ENCODE assay signal across 21 mouse cellular contexts in genomic region chr7:101985081-101985480, GRCm38 (mm10). TPM values are rescaled to one million over a fixed set of nuclear protein-coding genes. Genes with fewer than 3 reads are reported as not detected.
DNase-seq lines count a peak whose midpoint lies in the region; ATAC-seq and TF ChIP-seq lines count a peak whose summit lies in the region.
"Had no signal": no experiment of that assay in that cellular context is flagged by ENCODE, and none has a peak within 500 bp of the region (broad histone marks: within the 10 kb centered on the region; RNA-seq: fewer than 3 reads in every experiment).

No protein-coding gene starts in this region.

- no peak for TF ChIP-seq POLR2A in kidney, adult 2 months (IDR thresholded peaks at IDR 0.05; ENCODE audit: low read depth, low read length)

- peak; percentile 61 for DNase-seq in kidney, adult 2 months
- DNase-seq in kidney, adult 18-20 months = no peak
- peak; percentile 40 for DNase-seq in kidney, postnatal 0 days (ENCODE audit: low spot score)
- no peak for DNase-seq in adrenal gland, postnatal 36 days
- DNase-seq: adrenal gland, adult 2 months; adrenal gland, postnatal 10 days; adrenal gland, postnatal 25 days; cerebellum, adult 11-12 months; cerebellum, adult 2 months; cerebellum, adult 9-10 months; cerebellum, postnatal 10 days; cerebellum, postnatal 25 days had no signal

- TF ChIP-seq CTCF in kidney, adult 2 months (conservative IDR thresholded peaks at IDR 0.05; ENCODE audit: insufficient read depth, insufficient read length, low read depth, low read length) = no peak
- no peak for TF ChIP-seq CTCF in kidney, postnatal 0 days (IDR thresholded peaks at IDR 0.05; ENCODE audit: low read depth)

- no peak overlapping the region for H3K27ac ChIP-seq in kidney, adult 2 months (ENCODE audit: insufficient read depth, low read depth, low read length)
- 0 out of 2 replicates have a peak overlapping the region, but pooled peaks have one; percentile 18 for H3K27ac ChIP-seq in kidney, embryonic 15.5 days
- H3K27ac ChIP-seq in kidney, embryonic 14.5 days (ENCODE audit: low read depth, low read length) = no peak overlapping the region
- H3K27ac ChIP-seq in kidney, embryonic 16.5 days (ENCODE audit: low read length) = no peak overlapping the region
- H3K27ac ChIP-seq in kidney, postnatal 0 days = no peak overlapping the region
- no peak overlapping the region for H3K27ac ChIP-seq in midbrain, embryonic 16.5 days (ENCODE audit: low read length)
- H3K27ac ChIP-seq: embryonic facial prominence, embryonic 10.5 days; embryonic facial prominence, embryonic 12.5 days; forebrain, embryonic 12.5 days had no signal

- H3K4me3 ChIP-seq in kidney, adult 2 months (ENCODE audit: insufficient read depth, low read depth, low read length) = no peak overlapping the region
- no peak overlapping the region for H3K4me3 ChIP-seq in kidney, embryonic 15.5 days (replicated peaks)
- H3K4me3 ChIP-seq in kidney, embryonic 14.5 days (ENCODE audit: low read length) = no peak overlapping the region
- H3K4me3 ChIP-seq in kidney, embryonic 16.5 days (ENCODE audit: low read length) = no peak overlapping the region
- no peak overlapping the region for H3K4me3 ChIP-seq in kidney, postnatal 0 days (replicated peaks; ENCODE audit: low read depth, low read length)
- no peak overlapping the region for H3K4me3 ChIP-seq in midbrain, embryonic 16.5 days (ENCODE audit: low read depth, low read length)
- H3K4me3 ChIP-seq: embryonic facial prominence, embryonic 10.5 days; embryonic facial prominence, embryonic 12.5 days; forebrain, embryonic 12.5 days had no signal

- H3K27me3 ChIP-seq in kidney, adult 2 months (replicated peaks; ENCODE audit: control insufficient read depth, insufficient read depth, low read length) = no peaks in the 10 kb centered on the region
- H3K27me3 ChIP-seq in kidney, embryonic 15.5 days = no peaks in the 10 kb centered on the region
- no peaks in the 10 kb centered on the region for H3K27me3 ChIP-seq in kidney, embryonic 14.5 days (ENCODE audit: control insufficient read depth, insufficient read depth, low read length)
- H3K27me3 ChIP-seq in kidney, embryonic 16.5 days (ENCODE audit: insufficient read depth, low read length) = no peaks in the 10 kb centered on the region
- no peaks in the 10 kb centered on the region for H3K27me3 ChIP-seq in kidney, postnatal 0 days (ENCODE audit: insufficient read depth, low read length)
- H3K27me3 ChIP-seq in midbrain, embryonic 16.5 days (ENCODE audit: control insufficient read depth, insufficient read depth, low read depth, low read length) = no peaks in the 10 kb centered on the region
- H3K27me3 ChIP-seq: embryonic facial prominence, embryonic 12.5 days; forebrain, embryonic 12.5 days had no signal

- ATAC-seq in kidney, embryonic 15.5 days (replicated peaks; ENCODE audit: low FRiP score) = 0 out of 2 replicates have a peak, but pooled peaks have one; percentile 46
- no peak for ATAC-seq in kidney, embryonic 14.5 days (ENCODE audit: low FRiP score, low TSS enrichment)
- ATAC-seq in kidney, embryonic 16.5 days (ENCODE audit: low FRiP score, low TSS enrichment) = 0 out of 2 replicates have a peak, but pooled peaks have one; percentile 46
- ATAC-seq in kidney, postnatal 0 days (replicated peaks; ENCODE audit: low FRiP score, low read depth) = peak; percentile 62; the same call in 1 of the 2 replicates
- no peak for ATAC-seq in midbrain, embryonic 16.5 days
- ATAC-seq: forebrain, embryonic 14.5 days; forebrain, embryonic 16.5 days had no signal

- H3K4me1 ChIP-seq in kidney, adult 2 months (ENCODE audit: control insufficient read depth, insufficient read depth, low read length) = peaks cover 6% of the 10 kb centered on the region; the same call in 1 of the 2 replicates
- 0 out of 2 replicates have a peak, but pooled peaks cover 7% of the 10 kb centered on the region for H3K4me1 ChIP-seq in kidney, embryonic 15.5 days
- no peaks in the 10 kb centered on the region for H3K4me1 ChIP-seq in kidney, embryonic 14.5 days (ENCODE audit: control insufficient read depth, insufficient read depth, low read length)
- 0 out of 2 replicates have a peak, but pooled peaks cover 4% of the 10 kb centered on the region for H3K4me1 ChIP-seq in kidney, embryonic 16.5 days (ENCODE audit: insufficient read depth, low read length)
- H3K4me1 ChIP-seq in kidney, postnatal 0 days (replicated peaks; ENCODE audit: insufficient read depth, low read length) = no peaks in the 10 kb centered on the region
- no peaks in the 10 kb centered on the region for H3K4me1 ChIP-seq in midbrain, embryonic 16.5 days (ENCODE audit: control insufficient read depth, insufficient read depth, low read length)
- H3K4me1 ChIP-seq: embryonic facial prominence, embryonic 12.5 days; forebrain, embryonic 12.5 days had no signal

- H3K9me3 ChIP-seq in kidney, embryonic 15.5 days (replicated peaks) = no peaks in the 10 kb centered on the region
- no peaks in the 10 kb centered on the region for H3K9me3 ChIP-seq in kidney, embryonic 14.5 days (ENCODE audit: control insufficient read depth, low read length)
- no peaks in the 10 kb centered on the region for H3K9me3 ChIP-seq in kidney, embryonic 16.5 days (ENCODE audit: low read length)
- no peaks in the 10 kb centered on the region for H3K9me3 ChIP-seq in kidney, postnatal 0 days (replicated peaks; ENCODE audit: low read length)
- no peaks in the 10 kb centered on the region for H3K9me3 ChIP-seq in midbrain, embryonic 16.5 days (replicated peaks; ENCODE audit: control insufficient read depth, low read length, poor library complexity, severe bottlenecking)
- H3K9me3 ChIP-seq: embryonic facial prominence, embryonic 10.5 days; embryonic facial prominence, embryonic 12.5 days; forebrain, embryonic 12.5 days had no signal

- peaks cover 4% of the 10 kb centered on the region for H3K36me3 ChIP-seq in kidney, adult 2 months (ENCODE audit: control insufficient read depth, insufficient read depth, low read length)
- H3K36me3 ChIP-seq in kidney, embryonic 15.5 days = peaks cover 70% of the 10 kb centered on the region
- peaks cover 60% of the 10 kb centered on the region for H3K36me3 ChIP-seq in kidney, embryonic 14.5 days (ENCODE audit: control insufficient read depth, insufficient read depth, low read length)
- H3K36me3 ChIP-seq in kidney, embryonic 16.5 days (ENCODE audit: insufficient read depth, low read length) = peaks cover 44% of the 10 kb centered on the region
- peaks cover 38% of the 10 kb centered on the region for H3K36me3 ChIP-seq in kidney, postnatal 0 days (ENCODE audit: insufficient read depth, low read length)
- peaks cover 14% of the 10 kb centered on the region; the same call in 1 of the 2 replicates for H3K36me3 ChIP-seq in midbrain, embryonic 16.5 days (ENCODE audit: control insufficient read depth, insufficient read depth, low read length)

- H3K4me2 ChIP-seq in kidney, embryonic 15.5 days = no peak overlapping the region
- no peak overlapping the region for H3K4me2 ChIP-seq in kidney, embryonic 14.5 days (replicated peaks; ENCODE audit: low read depth, low read length)
- H3K4me2 ChIP-seq in kidney, embryonic 16.5 days (replicated peaks; ENCODE audit: low read depth, low read length) = no peak overlapping the region
- H3K4me2 ChIP-seq in kidney, postnatal 0 days (ENCODE audit: low read length) = no peak overlapping the region
- no peak overlapping the region for H3K4me2 ChIP-seq in midbrain, embryonic 16.5 days (ENCODE audit: low read length)
- H3K4me2 ChIP-seq: embryonic facial prominence, embryonic 12.5 days; forebrain, embryonic 12.5 days had no signal

- WGBS in kidney, adult 2 months = 43% methylated on average over 3 of the region's 3 CpGs
- WGBS in kidney, embryonic 15.5 days = 75% methylated on average over 3 of the region's 3 CpGs
- 71% methylated on average over 3 of the region's 3 CpGs for WGBS in kidney, embryonic 14.5 days
- 65% methylated on average over 3 of the region's 3 CpGs for WGBS in kidney, embryonic 16.5 days
- 56% methylated on average over 3 of the region's 3 CpGs for WGBS in kidney, postnatal 0 days
- WGBS in midbrain, embryonic 16.5 days = 88% methylated on average over 3 of the region's 3 CpGs

- H3K9ac ChIP-seq in kidney, embryonic 15.5 days = no peak overlapping the region
- no peak overlapping the region for H3K9ac ChIP-seq in kidney, embryonic 14.5 days (ENCODE audit: low read depth, low read length)
- no peak overlapping the region for H3K9ac ChIP-seq in kidney, embryonic 16.5 days (replicated peaks; ENCODE audit: low read length)
- H3K9ac ChIP-seq in kidney, postnatal 0 days (ENCODE audit: low read depth, low read length) = no peak overlapping the region
- H3K9ac ChIP-seq in midbrain, embryonic 16.5 days (ENCODE audit: low read depth, low read length) = no peak overlapping the region
- H3K9ac ChIP-seq: embryonic facial prominence, embryonic 12.5 days; forebrain, embryonic 12.5 days had no signal

RNA-seq across cellular contexts. Expression of gene Il18bp, which starts 33.4 kb away (rescaled TPM):
- polyA plus RNA-seq in kidney, adult 2 months (2012; rRNA removed) = 18.9 and 22.9 TPM in 2 replicates
- 2.5 and 3.0 TPM in 2 replicates for polyA plus RNA-seq in kidney, embryonic 15.5 days (2015; fragmentation: Nextera tagmentation; extraction: Ambion mirVana)
- polyA plus RNA-seq in kidney, embryonic 14.5 days (2014; fragmentation: Nextera tagmentation; extraction: Ambion mirVana) = 2.5 and 3.9 TPM in 2 replicates
- 3.0 and 3.3 TPM in 2 replicates for polyA plus RNA-seq in kidney, embryonic 16.5 days (2015; fragmentation: Nextera tagmentation; extraction: Ambion mirVana)
- 2.0 and 2.1 TPM in 2 replicates for polyA plus RNA-seq in kidney, postnatal 0 days (2015; fragmentation: Nextera tagmentation; extraction: Ambion mirVana)
- polyA plus RNA-seq in midbrain, embryonic 16.5 days (2015; fragmentation: Nextera tagmentation; extraction: Ambion mirVana) = 4.1 and 4.9 TPM in 2 replicates
- total RNA-seq in adrenal gland, postnatal 36 days (2021) = 1 to 10 TPM; 7.6 to 9.6 TPM

RNA-seq across cellular contexts. Expression of gene Numa1, which starts 51.2 kb away (rescaled TPM):
- 71.8 and 77.5 TPM in 2 replicates for polyA plus RNA-seq in kidney, adult 2 months (2012; rRNA removed)
- polyA plus RNA-seq in kidney, embryonic 15.5 days (2015; fragmentation: Nextera tagmentation; extraction: Ambion mirVana) = 70.1 and 73.5 TPM in 2 replicates
- 69.6 and 110 TPM in 2 replicates for polyA plus RNA-seq in kidney, embryonic 14.5 days (2014; fragmentation: Nextera tagmentation; extraction: Ambion mirVana)
- polyA plus RNA-seq in kidney, embryonic 16.5 days (2015; fragmentation: Nextera tagmentation; extraction: Ambion mirVana) = 72.1 and 75.6 TPM in 2 replicates
- polyA plus RNA-seq in kidney, postnatal 0 days (2015; fragmentation: Nextera tagmentation; extraction: Ambion mirVana) = 41.7 and 45.9 TPM in 2 replicates
- polyA plus RNA-seq in midbrain, embryonic 16.5 days (2015; fragmentation: Nextera tagmentation; extraction: Ambion mirVana) = 37.8 and 47.3 TPM in 2 replicates
- total RNA-seq in adrenal gland, postnatal 36 days (2021) = 100 to 1,000 TPM; 153 to 161 TPM

RNA-seq across cellular contexts. Expression of gene Lrrc51, which starts 51.4 kb away (rescaled TPM):
- 19.6 and 21.6 TPM in 2 replicates for polyA plus RNA-seq in kidney, adult 2 months (2012; rRNA removed)
- 9.2 and 9.9 TPM in 2 replicates for polyA plus RNA-seq in kidney, embryonic 15.5 days (2015; fragmentation: Nextera tagmentation; extraction: Ambion mirVana)
- polyA plus RNA-seq in kidney, embryonic 14.5 days (2014; fragmentation: Nextera tagmentation; extraction: Ambion mirVana) = 10.0 and 14.7 TPM in 2 replicates
- 10.8 and 13.9 TPM in 2 replicates for polyA plus RNA-seq in kidney, embryonic 16.5 days (2015; fragmentation: Nextera tagmentation; extraction: Ambion mirVana)
- polyA plus RNA-seq in kidney, postnatal 0 days (2015; fragmentation: Nextera tagmentation; extraction: Ambion mirVana) = 9.6 and 11.4 TPM in 2 replicates
- 11.6 and 13.4 TPM in 2 replicates for polyA plus RNA-seq in midbrain, embryonic 16.5 days (2015; fragmentation: Nextera tagmentation; extraction: Ambion mirVana)
- total RNA-seq in adrenal gland, postnatal 36 days (2021) = 10 to 100 TPM; 13.8 to 14.9 TPM

Comparison
In these comparisons a context has a peak if more than half of its experiments do, and no peak if none do; other contexts are left out.
1. DNase-seq: peak in kidney, adult 2 months (single experiment) and kidney, postnatal 0 days (single experiment); none in kidney, adult 18-20 months (single experiment) and adrenal gland, postnatal 36 days (0 of 2).
2. ATAC-seq: peak in kidney, embryonic 15.5 days (single experiment), kidney, embryonic 16.5 days (single experiment) and kidney, postnatal 0 days (single experiment); none in kidney, embryonic 14.5 days (single experiment) and midbrain, embryonic 16.5 days (single experiment).